In the genomic region with DNA sequence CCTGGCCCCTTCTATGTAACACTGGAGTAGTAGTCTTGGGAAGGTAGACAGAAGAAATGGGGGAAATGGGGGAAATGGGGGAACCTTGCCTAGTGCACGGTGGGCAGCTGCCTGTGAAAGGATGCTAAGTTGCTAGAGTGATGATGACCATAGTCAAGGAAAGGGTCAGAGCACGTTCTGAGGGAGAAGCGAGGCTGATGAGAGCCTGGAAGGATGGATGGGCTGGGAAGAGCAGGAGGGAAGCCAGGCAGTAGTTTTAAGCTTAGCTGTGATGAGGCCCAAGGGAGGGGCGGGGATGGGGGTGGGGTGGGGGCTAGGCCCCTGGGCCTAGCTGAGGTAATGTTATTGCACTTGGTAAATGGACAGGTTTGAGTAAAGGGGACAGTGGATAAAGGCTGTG, we compare ENCODE assay signal across 10 mouse cellular contexts. TPM values are rescaled to one million over a fixed set of nuclear protein-coding genes. Genes with fewer than 3 reads are reported as not detected.
DNase-seq lines count a peak whose midpoint lies in the region; ATAC-seq and TF ChIP-seq lines count a peak whose summit lies in the region.
"Had no signal": no experiment of that assay in that cellular context is flagged by ENCODE, and none has a peak within 500 bp of the region (broad histone marks: within the 10 kb centered on the region; RNA-seq: fewer than 3 reads in every experiment).

No protein-coding gene starts in this region.

- no peak for TF ChIP-seq EP300 in lung, postnatal 0 days (IDR thresholded peaks at IDR 0.05)

- intact Hi-C loops in heart, postnatal 14 days (cut with DNase I), result loop anchor here (5.0 kb wide), 1 partner anchor 46 kb away; no protein-coding TSS in a partner anchor

- peaks cover 40% of the 10 kb centered on the region for H3K36me3 ChIP-seq in heart, embryonic 14.5 days (ENCODE audit: control insufficient read depth, insufficient read depth, low read length)
- H3K36me3 ChIP-seq in lung, postnatal 0 days (ENCODE audit: insufficient read depth, low read length), result no peaks in the 10 kb centered on the region
- no peaks in the 10 kb centered on the region for H3K36me3 ChIP-seq in intestine, embryonic 15.5 days
- H3K36me3 ChIP-seq in stomach, embryonic 15.5 days, result no peaks in the 10 kb centered on the region; the same call in 1 of the 2 replicates

- WGBS in heart, embryonic 14.5 days, result 31% methylated on average over 4 of the region's 4 CpGs
- 40% methylated on average over 4 of the region's 4 CpGs for WGBS in lung, postnatal 0 days
- whole genome bisulfite sequencing in intestine, embryonic 15.5 days, result 40% methylated on average over 4 of the region's 4 CpGs
- 46% methylated on average over 4 of the region's 4 CpGs for WGBS in stomach, embryonic 15.5 days

- ATAC-seq in heart, embryonic 14.5 days (ENCODE audit: insufficient number of reproducible peaks, insufficient read depth, low FRiP score, low read depth), result no peak
- ATAC-seq in lung, postnatal 0 days, result no peak
- ATAC-seq in intestine, embryonic 15.5 days, result no peak
- ATAC-seq in stomach, embryonic 15.5 days (ENCODE audit: insufficient read depth, low FRiP score, low read depth), result no peak

- DNase-seq in heart, postnatal 14 days, result no peak
- no peak for DNase-seq in lung, postnatal 0 days (ENCODE audit: low spot score)
- no peak for DNase-seq in lung, adult 18-20 months
- no peak for DNase-seq in adrenal gland, adult 2 months
- no peak for DNase-seq in c-Kit-positive CD71-positive TER-119-positive erythroid progenitor cells, embryonic 14.5 days (ENCODE audit: low spot score)

- no peaks in the 10 kb centered on the region for H3K9me3 ChIP-seq in heart, embryonic 14.5 days (ENCODE audit: control insufficient read depth, low read length)
- no peaks in the 10 kb centered on the region for H3K9me3 ChIP-seq in lung, postnatal 0 days (ENCODE audit: low read length)
- H3K9me3 ChIP-seq in intestine, embryonic 15.5 days, result no peaks in the 10 kb centered on the region
- H3K9me3 ChIP-seq in stomach, embryonic 15.5 days, result no peaks in the 10 kb centered on the region

- no peaks in the 10 kb centered on the region for H3K27me3 ChIP-seq in heart, embryonic 14.5 days (ENCODE audit: control insufficient read depth, insufficient read depth, low read length)
- H3K27me3 ChIP-seq in lung, postnatal 0 days (replicated peaks; ENCODE audit: insufficient read depth, low read length), result peaks cover 15% of the 10 kb centered on the region
- peaks cover 9% of the 10 kb centered on the region for H3K27me3 ChIP-seq in intestine, embryonic 15.5 days (replicated peaks)
- H3K27me3 ChIP-seq in stomach, embryonic 15.5 days (replicated peaks), result peaks cover 9% of the 10 kb centered on the region
- H3K27me3 ChIP-seq: CH12.LX had no signal

- no peak for TF ChIP-seq CTCF in lung, postnatal 0 days (IDR thresholded peaks at IDR 0.05)

- H3K4me1 ChIP-seq in heart, embryonic 14.5 days (ENCODE audit: control insufficient read depth in 2 of 2, insufficient read depth in 2 of 2, low read length in 2 of 2), result peaks cover 37 to 55% of the 10 kb centered on the region in 2 experiments
- peaks cover 6% of the 10 kb centered on the region; the same call in 1 of the 2 replicates for H3K4me1 ChIP-seq in lung, postnatal 0 days (ENCODE audit: insufficient read depth, low read depth, low read length)
- peaks cover 23% of the 10 kb centered on the region for H3K4me1 ChIP-seq in intestine, embryonic 15.5 days (replicated peaks)
- peaks cover 18% of the 10 kb centered on the region for H3K4me1 ChIP-seq in stomach, embryonic 15.5 days

- H3K27ac ChIP-seq in heart, embryonic 14.5 days (replicated peaks in 1 of 2; ENCODE audit: control insufficient read depth in 1 of 2, insufficient read depth in 1 of 2, low read depth in 2 of 2, low read length in 2 of 2), result peak overlapping the region; percentile 74 to 98; a peak in 3 of 4 replicates
- H3K27ac ChIP-seq in lung, postnatal 0 days (ENCODE audit: low read length), result no peak overlapping the region
- no peak overlapping the region for H3K27ac ChIP-seq in intestine, embryonic 15.5 days
- H3K27ac ChIP-seq in stomach, embryonic 15.5 days, result no peak overlapping the region

- peak overlapping the region; percentile 59 to 61 for H3K4me3 ChIP-seq in heart, embryonic 14.5 days (ENCODE audit: control insufficient read depth in 1 of 2, insufficient read depth in 1 of 2, low read depth in 1 of 2, low read length in 2 of 2)
- peak overlapping the region; percentile 37 for H3K4me3 ChIP-seq in lung, postnatal 0 days (ENCODE audit: low read depth, low read length)
- peak overlapping the region; percentile 47 for H3K4me3 ChIP-seq in intestine, embryonic 15.5 days (replicated peaks)
- H3K4me3 ChIP-seq in stomach, embryonic 15.5 days (replicated peaks), result peak overlapping the region; percentile 49

- peak overlapping the region; percentile 80 for H3K4me2 ChIP-seq in heart, embryonic 14.5 days (ENCODE audit: low read length)
- H3K4me2 ChIP-seq in lung, postnatal 0 days (replicated peaks; ENCODE audit: low read depth, low read length), result peak overlapping the region; percentile 55
- peak overlapping the region; percentile 86 for H3K4me2 ChIP-seq in intestine, embryonic 15.5 days (replicated peaks)
- H3K4me2 ChIP-seq in stomach, embryonic 15.5 days, result peak overlapping the region; percentile 81

- H3K9ac ChIP-seq in heart, embryonic 14.5 days (ENCODE audit: low read length), result peak overlapping the region; percentile 92
- no peak overlapping the region for H3K9ac ChIP-seq in lung, postnatal 0 days (replicated peaks; ENCODE audit: low read depth)
- H3K9ac ChIP-seq in intestine, embryonic 15.5 days, result no peak overlapping the region
- H3K9ac ChIP-seq in stomach, embryonic 15.5 days, result no peak overlapping the region

RNA-seq across cellular contexts. Expression of a gene that starts 1.0 kb away (rescaled TPM):
- polyA plus RNA-seq in heart, embryonic 14.5 days (2014; fragmentation: Nextera tagmentation; extraction: Ambion mirVana), result 351 and 377 TPM in 2 replicates
- 1,000 to 10,000 TPM; 1,039 to 1,057 TPM for total RNA-seq in heart, postnatal 14 days (2021)
- 59.4 and 67.3 TPM in 2 replicates for polyA plus RNA-seq in lung, postnatal 0 days (2015; fragmentation: Nextera tagmentation; extraction: Ambion mirVana)
- polyA plus RNA-seq in intestine, embryonic 15.5 days (2015; fragmentation: Nextera tagmentation; extraction: Ambion mirVana), result 105 and 111 TPM in 2 replicates
- polyA plus RNA-seq in stomach, embryonic 15.5 days (2015; fragmentation: Nextera tagmentation; extraction: Ambion mirVana), result 92.1 and 93.2 TPM in 2 replicates
- total RNA-seq in adrenal gland, adult 2 months (2021), result 10 to 100 TPM; 16.6 to 31.8 TPM
- polyA plus RNA-seq in adrenal gland, adult 2 months (2012; rRNA removed), result 17.2 and 18.6 TPM in 2 replicates
- total RNA-seq: megakaryocyte-erythroid progenitor cell, adult 5-6 weeks had no signal

RNA-seq across cellular contexts. Expression of a gene that starts 14.0 kb away (rescaled TPM):
- 52.4 and 53.4 TPM in 2 replicates for polyA plus RNA-seq in heart, embryonic 14.5 days (2014; fragmentation: Nextera tagmentation; extraction: Ambion mirVana)
- total RNA-seq in heart, postnatal 14 days (2021), result 100 to 1,000 TPM; 125 to 126 TPM
- polyA plus RNA-seq in lung, postnatal 0 days (2015; fragmentation: Nextera tagmentation; extraction: Ambion mirVana), result 15.4 and 16.4 TPM in 2 replicates
- polyA plus RNA-seq in intestine, embryonic 15.5 days (2015; fragmentation: Nextera tagmentation; extraction: Ambion mirVana), result 35.6 and 39.3 TPM in 2 replicates
- polyA plus RNA-seq in stomach, embryonic 15.5 days (2015; fragmentation: Nextera tagmentation; extraction: Ambion mirVana), result 45.2 and 49.1 TPM in 2 replicates
- 10 to 100 TPM in 1 of 2 experiments, 1 to 10 TPM in 1; 9.9 to 15.2 TPM for total RNA-seq in adrenal gland, adult 2 months (2021)
- polyA plus RNA-seq in adrenal gland, adult 2 months (2012; rRNA removed), result 56.5 and 93.7 TPM in 2 replicates
- total RNA-seq: megakaryocyte-erythroid progenitor cell, adult 5-6 weeks had no signal

RNA-seq across cellular contexts. Expression of a gene that starts 43.3 kb away (rescaled TPM):
- polyA plus RNA-seq in heart, embryonic 14.5 days (2014; fragmentation: Nextera tagmentation; extraction: Ambion mirVana), result 122 and 128 TPM in 2 replicates
- 10 to 100 TPM; 85.6 to 88.5 TPM for total RNA-seq in heart, postnatal 14 days (2021)
- 109 TPM in 2 replicates for polyA plus RNA-seq in lung, postnatal 0 days (2015; fragmentation: Nextera tagmentation; extraction: Ambion mirVana)
- polyA plus RNA-seq in intestine, embryonic 15.5 days (2015; fragmentation: Nextera tagmentation; extraction: Ambion mirVana), result 131 and 145 TPM in 2 replicates
- polyA plus RNA-seq in stomach, embryonic 15.5 days (2015; fragmentation: Nextera tagmentation; extraction: Ambion mirVana), result 123 and 137 TPM in 2 replicates
- total RNA-seq in adrenal gland, adult 2 months (2021), result 100 to 1,000 TPM in 1 of 2 experiments, 10 to 100 TPM in 1; 85.2 to 100 TPM
- 149 and 179 TPM in 2 replicates for polyA plus RNA-seq in adrenal gland, adult 2 months (2012; rRNA removed)

Comparison
In these comparisons a context has a peak if more than half of its experiments do, and no peak if none do; other contexts are left out.
1. H3K27ac ChIP-seq: peak in heart, embryonic 14.5 days (2 of 2); none in lung, postnatal 0 days (single experiment), intestine, embryonic 15.5 days (single experiment) and stomach, embryonic 15.5 days (single experiment).
2. Peak in every context shown above with its lines, with median percentiles within 50 percentile points of each other: H3K4me2 ChIP-seq and H3K4me3 ChIP-seq.